Mouse (Mus musculus): Measurements from ENCODE around the gene Dgcr2. TPM values are rescaled to one million over a fixed set of nuclear protein-coding genes. Genes with fewer than 3 reads are reported as not detected.

The Dgcr2 gene
- polyA plus RNA-seq, 1 experiment, result 166 TPM

DNA sequence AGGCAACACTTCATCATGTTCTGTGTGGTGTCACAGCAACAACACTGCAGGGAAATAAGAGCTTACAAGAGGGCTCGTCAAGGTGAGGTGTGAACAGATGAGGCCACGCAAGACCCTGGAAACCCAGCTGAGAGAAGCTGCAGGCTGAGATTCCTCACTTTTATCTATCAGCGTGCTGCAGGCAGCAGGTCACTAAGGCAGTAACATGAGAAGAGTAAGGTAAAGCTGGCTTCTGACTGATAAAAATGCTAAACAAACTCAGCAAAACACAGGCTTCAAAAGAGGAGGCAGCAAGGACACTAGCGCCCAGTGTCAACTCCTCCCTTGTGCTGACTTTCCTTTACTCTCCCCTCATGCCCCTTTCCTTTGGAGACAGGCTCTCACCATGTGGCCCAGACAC lies 25.4 kb downstream of the Dgcr2 start:
- TF ChIP-seq CTCF (IDR thresholded peaks at IDR 0.05; ENCODE audit: borderline replicate concordance, extremely low read depth, insufficient read depth, insufficient read length) (no peak), POLR2A (IDR thresholded peaks at IDR 0.05; ENCODE audit: borderline replicate concordance, extremely low read depth, insufficient read depth, insufficient read length, poor library complexity, severe bottlenecking) (no peak)
- no peak for DNase-seq (ENCODE audit: low read depth)

DNA sequence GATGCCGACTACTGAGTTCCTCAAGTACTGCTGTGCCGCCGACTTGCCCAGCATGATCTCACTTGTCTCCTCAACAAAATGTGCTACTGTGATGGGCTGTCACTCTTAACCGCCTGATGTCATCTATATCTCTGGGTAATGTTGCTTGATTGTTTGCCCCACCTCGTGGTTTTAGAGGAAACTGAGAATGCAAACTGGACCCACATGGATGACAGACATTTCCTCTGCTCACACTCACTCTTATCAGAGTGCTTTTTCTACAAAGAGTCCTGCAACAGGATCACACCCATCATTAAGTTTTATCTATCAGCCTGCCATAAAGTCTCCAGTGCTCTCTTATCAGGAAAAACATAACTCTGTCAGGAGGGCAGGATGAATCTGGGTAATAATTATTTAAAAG lies 27.1 kb downstream of the Dgcr2 start:
- TF ChIP-seq CTCF (IDR thresholded peaks at IDR 0.05; ENCODE audit: borderline replicate concordance, extremely low read depth, insufficient read depth, insufficient read length) (no peak), POLR2A (IDR thresholded peaks at IDR 0.05; ENCODE audit: borderline replicate concordance, extremely low read depth, insufficient read depth, insufficient read length, poor library complexity, severe bottlenecking) (no peak)
- no peak for DNase-seq (ENCODE audit: low read depth)

DNA sequence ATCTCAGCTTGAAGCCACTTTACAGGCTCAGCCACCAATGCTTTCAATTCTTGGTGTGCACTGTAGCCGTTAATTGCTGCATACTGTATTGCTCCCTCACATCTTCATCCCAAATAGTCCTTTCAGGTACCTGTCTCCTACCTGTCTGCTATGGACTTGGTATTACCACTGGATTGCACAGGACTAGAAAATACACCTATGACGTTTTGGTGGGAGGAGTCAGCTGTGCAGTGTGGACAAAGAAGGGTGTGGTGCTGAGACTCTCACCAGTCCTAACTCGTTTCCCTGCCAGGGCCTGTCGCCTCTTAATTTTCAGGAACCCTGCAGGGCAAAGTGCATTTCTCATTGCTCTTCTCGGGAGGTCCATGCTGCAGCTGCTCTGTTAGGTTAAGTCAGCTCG lies 32.6 kb downstream of the Dgcr2 start:
- TF ChIP-seq CTCF (IDR thresholded peaks at IDR 0.05; ENCODE audit: borderline replicate concordance, extremely low read depth, insufficient read depth, insufficient read length), result no peak
- no peak for TF ChIP-seq POLR2A (IDR thresholded peaks at IDR 0.05; ENCODE audit: borderline replicate concordance, extremely low read depth, insufficient read depth, insufficient read length, poor library complexity, severe bottlenecking)
- DNase-seq (ENCODE audit: low read depth), result no peak

DNA sequence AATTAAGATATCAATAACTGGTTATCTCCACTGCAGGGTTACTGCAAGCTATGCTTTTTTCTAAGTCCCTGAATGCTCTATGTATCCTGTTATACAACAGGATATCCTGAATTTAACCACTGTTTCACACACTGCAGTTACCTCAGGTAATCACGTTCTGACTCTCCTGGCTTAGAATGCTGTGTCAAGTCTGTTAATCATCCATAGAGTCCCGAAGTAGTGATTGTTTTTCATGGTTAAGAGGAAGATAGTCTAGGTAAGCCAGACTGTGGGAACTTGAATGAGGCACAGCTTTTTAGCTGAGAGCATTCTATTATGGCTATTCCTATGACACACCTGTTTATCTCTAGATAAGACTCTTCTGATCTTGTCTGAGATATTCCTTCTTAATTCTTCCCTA lies 33.1 kb downstream of the Dgcr2 start:
- TF ChIP-seq POLR2A (IDR thresholded peaks at IDR 0.05; ENCODE audit: borderline replicate concordance, extremely low read depth, insufficient read depth, insufficient read length, poor library complexity, severe bottlenecking) (no peak), CTCF (IDR thresholded peaks at IDR 0.05; ENCODE audit: borderline replicate concordance, extremely low read depth, insufficient read depth, insufficient read length) (no peak)
- no peak for DNase-seq (ENCODE audit: low read depth)

DNA sequence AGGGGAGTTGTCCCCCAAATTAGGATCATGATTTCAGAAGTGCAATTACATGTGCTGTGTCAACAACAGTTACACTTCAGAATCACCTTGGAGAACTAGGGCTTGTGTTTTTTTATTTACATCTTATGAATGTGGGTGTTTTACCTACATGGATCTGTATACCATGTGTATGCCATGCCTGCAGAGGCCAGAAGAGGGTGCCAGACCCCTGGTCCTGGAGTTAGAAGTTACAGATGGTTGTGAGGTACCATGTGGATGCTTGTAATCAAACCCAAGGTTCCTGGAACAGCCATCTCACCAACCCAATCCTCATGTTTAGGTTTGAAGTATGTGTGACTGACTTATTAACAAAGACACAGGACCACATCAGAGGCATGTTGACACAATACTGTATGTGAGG lies 39.8 kb downstream of the Dgcr2 start:
- TF ChIP-seq POLR2A (IDR thresholded peaks at IDR 0.05; ENCODE audit: borderline replicate concordance, extremely low read depth, insufficient read depth, insufficient read length, poor library complexity, severe bottlenecking) (no peak), CTCF (IDR thresholded peaks at IDR 0.05; ENCODE audit: borderline replicate concordance, extremely low read depth, insufficient read depth, insufficient read length) (peak; percentile 63; the same call in 1 of the 2 replicates)
- peak; percentile 34 for DNase-seq (ENCODE audit: low read depth)

DNA sequence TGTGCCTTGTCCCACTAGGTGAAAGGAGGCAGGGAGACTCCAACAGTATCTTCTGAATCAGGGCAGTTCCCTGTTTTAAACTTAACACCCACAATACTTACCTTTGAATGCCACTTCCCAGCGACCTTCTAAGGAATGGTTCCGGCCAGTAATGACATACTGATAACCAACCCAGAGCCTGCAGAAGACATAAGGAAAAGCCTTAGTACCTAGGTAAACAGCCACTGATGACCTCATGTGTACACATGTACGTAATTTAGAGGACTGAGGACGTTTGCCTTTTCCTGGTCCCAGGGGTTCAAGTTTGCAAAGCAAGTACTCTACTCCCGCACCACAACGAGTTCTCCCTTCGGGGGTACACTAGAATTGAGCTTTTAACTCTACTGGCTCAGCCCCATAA lies 41.2 kb downstream of the Dgcr2 start:
- DNase-seq (ENCODE audit: low read depth), result no peak
- TF ChIP-seq CTCF (IDR thresholded peaks at IDR 0.05; ENCODE audit: borderline replicate concordance, extremely low read depth, insufficient read depth, insufficient read length), result no peak
- TF ChIP-seq POLR2A (IDR thresholded peaks at IDR 0.05; ENCODE audit: borderline replicate concordance, extremely low read depth, insufficient read depth, insufficient read length, poor library complexity, severe bottlenecking), result no peak

DNA sequence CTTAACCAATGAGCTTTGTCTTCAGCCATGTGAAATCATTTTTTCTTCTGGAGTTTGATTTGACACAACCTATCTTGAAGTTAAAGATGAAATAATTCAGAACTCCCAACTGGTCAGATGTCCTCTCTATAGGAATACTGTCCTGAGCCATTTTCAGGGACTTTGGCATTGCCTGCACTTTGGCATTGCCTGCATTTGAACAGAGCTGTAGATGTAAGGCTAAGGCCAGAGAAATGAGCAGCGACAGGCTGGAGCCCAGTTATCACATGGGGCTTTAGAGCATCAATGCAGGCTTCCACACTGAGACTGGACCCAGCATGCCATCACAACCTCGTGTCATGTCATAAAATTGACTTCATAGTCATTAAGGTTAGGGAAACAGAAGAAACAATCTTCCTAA lies 45.1 kb downstream of the Dgcr2 start:
- no peak for TF ChIP-seq POLR2A (IDR thresholded peaks at IDR 0.05; ENCODE audit: borderline replicate concordance, extremely low read depth, insufficient read depth, insufficient read length, poor library complexity, severe bottlenecking)
- TF ChIP-seq CTCF (IDR thresholded peaks at IDR 0.05; ENCODE audit: borderline replicate concordance, extremely low read depth, insufficient read depth, insufficient read length), result no peak
- DNase-seq (ENCODE audit: low read depth), result no peak

DNA sequence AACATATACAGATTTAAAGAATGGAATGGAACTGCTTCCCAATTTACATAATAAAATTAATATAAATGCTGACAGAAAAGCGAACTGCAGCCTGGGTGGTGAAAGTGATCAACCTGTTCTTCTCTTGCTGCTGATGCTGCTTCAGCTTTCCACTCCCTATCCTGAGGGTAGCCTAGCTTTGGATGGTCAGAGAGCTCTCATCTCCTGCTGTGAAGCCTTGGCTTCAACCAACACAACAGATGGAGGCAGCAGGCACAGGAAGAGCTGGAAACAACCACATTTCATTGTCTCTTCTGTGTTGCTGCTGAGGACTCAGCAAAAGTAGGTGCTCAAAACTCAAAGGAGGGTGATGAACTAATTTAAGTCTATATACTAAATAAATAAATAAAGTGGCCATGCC lies 46.5 kb downstream of the Dgcr2 start:
- DNase-seq (ENCODE audit: low read depth), result no peak
- TF ChIP-seq CTCF (IDR thresholded peaks at IDR 0.05; ENCODE audit: borderline replicate concordance, extremely low read depth, insufficient read depth, insufficient read length), result no peak
- no peak for TF ChIP-seq POLR2A (IDR thresholded peaks at IDR 0.05; ENCODE audit: borderline replicate concordance, extremely low read depth, insufficient read depth, insufficient read length, poor library complexity, severe bottlenecking)

DNA sequence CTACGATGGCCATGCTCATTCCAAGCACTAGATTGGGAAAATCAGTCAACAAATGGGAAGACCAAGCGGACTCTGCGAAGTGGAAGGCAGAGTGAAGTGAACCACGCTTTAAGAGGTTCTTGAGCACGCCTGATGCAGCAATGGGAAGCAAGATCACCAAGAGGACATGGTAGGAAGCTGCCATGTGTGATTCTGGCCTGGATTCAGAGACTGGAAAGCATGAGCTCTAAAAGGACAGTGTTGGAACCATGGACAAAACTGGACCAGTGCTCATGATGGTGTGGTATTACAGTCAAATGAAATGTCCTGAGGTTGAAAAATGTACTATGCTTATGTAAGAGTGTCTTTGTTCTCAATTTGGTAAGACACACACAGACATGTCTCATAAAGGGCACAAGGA lies 47.0 kb downstream of the Dgcr2 start:
- DNase-seq (ENCODE audit: low read depth), result no peak
- TF ChIP-seq CTCF (IDR thresholded peaks at IDR 0.05; ENCODE audit: borderline replicate concordance, extremely low read depth, insufficient read depth, insufficient read length), result no peak

DNA sequence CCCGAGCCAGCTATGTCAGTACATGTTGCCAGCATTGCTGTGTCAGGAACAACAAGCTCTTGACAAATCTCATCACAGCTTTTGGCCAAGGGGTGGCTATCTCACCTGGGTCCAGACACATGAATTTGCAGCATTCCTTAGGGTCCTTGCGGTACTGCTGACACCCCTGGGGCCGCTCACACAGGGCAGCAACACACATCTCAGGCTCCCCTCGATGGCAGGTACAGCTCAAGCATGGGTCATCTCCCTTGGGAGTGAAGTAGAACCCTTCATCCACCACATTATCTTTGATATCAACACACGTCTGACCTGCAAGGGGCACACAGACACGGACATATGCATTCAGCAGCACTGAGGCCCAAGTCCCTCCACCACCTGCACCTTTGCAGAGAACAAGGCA lies 48.9 kb downstream of the Dgcr2 start:
- TF ChIP-seq CTCF (IDR thresholded peaks at IDR 0.05; ENCODE audit: borderline replicate concordance, extremely low read depth, insufficient read depth, insufficient read length) (no peak), POLR2A (IDR thresholded peaks at IDR 0.05; ENCODE audit: borderline replicate concordance, extremely low read depth, insufficient read depth, insufficient read length, poor library complexity, severe bottlenecking) (no peak)
- DNase-seq (ENCODE audit: low read depth), result no peak

DNA sequence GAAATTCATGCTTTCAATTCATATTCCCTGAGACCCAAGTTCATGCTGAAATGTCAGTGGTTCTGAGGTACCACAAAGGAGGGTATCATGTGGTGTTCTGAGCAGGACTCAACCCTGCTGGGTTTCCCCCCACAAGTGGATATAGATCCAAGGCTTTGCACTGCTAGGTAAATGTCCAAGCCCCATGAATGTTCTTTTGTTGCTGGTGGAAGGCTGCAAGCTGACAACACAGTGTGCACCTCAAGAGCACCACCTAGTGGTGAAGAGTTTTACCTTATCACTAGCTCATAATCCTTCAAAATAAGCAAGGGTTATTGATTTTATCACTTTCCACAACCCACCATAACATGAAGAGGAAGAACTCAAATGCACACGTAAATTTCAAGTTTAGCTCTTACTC lies 49.4 kb downstream of the Dgcr2 start:
- DNase-seq (ENCODE audit: low read depth), result peak; percentile 87
- TF ChIP-seq CTCF (IDR thresholded peaks at IDR 0.05; ENCODE audit: borderline replicate concordance, extremely low read depth, insufficient read depth, insufficient read length) (peak; percentile 80; the same call in 1 of the 2 replicates), POLR2A (IDR thresholded peaks at IDR 0.05; ENCODE audit: borderline replicate concordance, extremely low read depth, insufficient read depth, insufficient read length, poor library complexity, severe bottlenecking) (no peak)

DNA sequence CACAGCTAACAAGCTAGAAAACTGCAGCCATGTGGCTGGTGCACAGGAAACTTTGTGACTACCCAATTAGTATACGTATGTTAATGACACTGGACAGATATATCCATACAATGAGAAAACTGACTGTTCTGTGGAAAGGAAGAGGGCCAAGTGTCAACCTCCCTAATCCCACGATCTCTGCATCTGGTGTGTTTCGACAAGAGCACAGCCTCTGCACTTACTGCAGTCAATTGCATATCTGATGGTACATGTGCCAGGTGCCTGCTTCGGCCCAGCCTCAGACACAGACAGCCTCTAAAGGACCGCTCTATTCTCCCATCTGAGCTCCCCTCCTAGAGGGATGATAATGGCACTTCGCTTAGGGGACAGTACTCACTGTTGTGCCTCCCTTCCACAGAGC lies 49.9 kb downstream of the Dgcr2 start:
- DNase-seq (ENCODE audit: low read depth), result no peak
- TF ChIP-seq POLR2A (IDR thresholded peaks at IDR 0.05; ENCODE audit: borderline replicate concordance, extremely low read depth, insufficient read depth, insufficient read length, poor library complexity, severe bottlenecking) (no peak), CTCF (IDR thresholded peaks at IDR 0.05; ENCODE audit: borderline replicate concordance, extremely low read depth, insufficient read depth, insufficient read length) (no peak)
